Mouse (Mus musculus) neural tube, embryonic 10.5 days (tissue): ENCODE data around the gene Rnase2a.
A peak's percentile ranks its signal among the peaks of the same experiment; 100 is the strongest.
"Not testable (repeated sequence)": the region's sequence is repeated elsewhere in the genome, so short reads cannot be mapped to it uniquely, and the experiment has no call there.

Experiments
- DNase-seq: peaks from one replicate; pipeline ENCODE4 v3.0.0-alpha.2; 2017; ENCODE audit warnings: low spot score; ENCODE audit errors: extremely low spot score

Gene Rnase2a

GRCm38 (mm10) chr14:51256041-51256440 is at the start of gene Rnase2a:
Gene Rnase2a, minus strand, starts transcription at chr14:51256112.
- DNase-seq = no peak

GRCm38 (mm10) chr14:51291505-51291904 is 35.6 kb upstream of the Rnase2a start:
- DNase-seq = no peak

- DNase-seq = not testable (repeated sequence)
Observed at GRCm38 (mm10) chr14:51278515-51278914, 22.6 kb upstream of the Rnase2a start.

- no peak for DNase-seq
Observed at GRCm38 (mm10) chr14:51268677-51269076, 12.8 kb upstream of the Rnase2a start.

- DNase-seq = peak; percentile 91
Observed at GRCm38 (mm10) chr14:51266113-51266512, 10.2 kb upstream of the Rnase2a start.

GRCm38 (mm10) chr14:51265667-51266066 is 9.8 kb upstream of the Rnase2a start:
- DNase-seq = no peak

GRCm38 (mm10) chr14:51262397-51262796 is 6.5 kb upstream of the Rnase2a start:
- DNase-seq = no peak

GRCm38 (mm10) chr14:51259741-51260140 is 3.8 kb upstream of the Rnase2a start:
- DNase-seq = no peak

GRCm38 (mm10) chr14:51253569-51253968 is 2.3 kb downstream of the Rnase2a start:
- no peak for DNase-seq

- DNase-seq = not testable (repeated sequence)
Observed at GRCm38 (mm10) chr14:51252206-51252605, 3.7 kb downstream of the Rnase2a start.

- no peak for DNase-seq
Observed at GRCm38 (mm10) chr14:51250348-51250747, 5.6 kb downstream of the Rnase2a start.

- DNase-seq = no peak
Observed at GRCm38 (mm10) chr14:51247736-51248135, 8.2 kb downstream of the Rnase2a start.

GRCm38 (mm10) chr14:51240899-51241298 is 15.0 kb downstream of the Rnase2a start:
- DNase-seq = no peak

- DNase-seq = not testable (repeated sequence)
Observed at GRCm38 (mm10) chr14:51237488-51237887, 18.4 kb downstream of the Rnase2a start.

- not testable (repeated sequence) for DNase-seq
Observed at GRCm38 (mm10) chr14:51229657-51230056, 26.3 kb downstream of the Rnase2a start.

GRCm38 (mm10) chr14:51220075-51220474 is 35.8 kb downstream of the Rnase2a start:
- DNase-seq = not testable (repeated sequence)
